In the genomic region with DNA sequence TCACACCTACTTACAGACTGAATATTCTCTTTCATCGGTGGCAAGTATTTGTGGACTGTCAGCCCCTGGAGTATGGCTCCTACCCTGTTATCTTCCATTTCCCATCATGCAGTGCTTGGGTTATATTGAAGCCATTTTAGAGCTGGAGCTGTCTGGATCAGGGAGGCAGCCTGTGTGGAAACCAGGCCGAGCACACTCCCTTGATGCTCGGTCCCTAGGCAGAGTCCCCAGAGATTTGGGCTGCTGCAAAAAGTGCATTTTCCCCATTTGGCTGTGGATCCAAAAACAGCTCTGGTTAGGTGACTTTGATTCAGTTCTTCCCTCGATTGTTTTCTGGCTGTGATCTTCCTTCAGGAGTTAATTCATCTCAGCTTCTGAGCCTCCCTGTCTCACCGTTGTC, we compare ENCODE assay signal across 8 mouse cellular contexts. TPM values are rescaled to one million over a fixed set of nuclear protein-coding genes. Genes with fewer than 3 reads are reported as not detected.
DNase-seq lines count a peak whose midpoint lies in the region; ATAC-seq and TF ChIP-seq lines count a peak whose summit lies in the region.

No protein-coding gene starts in this region.

- H3K27me3 ChIP-seq in kidney, embryonic 14.5 days (ENCODE audit: control insufficient read depth, insufficient read depth, low read length): no peaks in the 10 kb centered on the region
- no peaks in the 10 kb centered on the region for H3K27me3 ChIP-seq in kidney, adult 2 months (replicated peaks; ENCODE audit: control insufficient read depth, insufficient read depth, low read length)
- H3K27me3 ChIP-seq in forebrain, embryonic 14.5 days (replicated peaks; ENCODE audit: control insufficient read depth, insufficient read depth, low read length): no peaks in the 10 kb centered on the region
- no peaks in the 10 kb centered on the region for H3K27me3 ChIP-seq in midbrain, embryonic 10.5 days (ENCODE audit: low read depth, poor library complexity, severe bottlenecking)

- no peak overlapping the region for H3K27ac ChIP-seq in kidney, embryonic 14.5 days (ENCODE audit: low read depth, low read length)
- no peak overlapping the region for H3K27ac ChIP-seq in kidney, adult 2 months (ENCODE audit: insufficient read depth, low read depth, low read length)
- H3K27ac ChIP-seq in brown adipose tissue, adult 24 weeks (replicated peaks; ENCODE audit: low read depth, low read length): 0 out of 2 replicates have a peak overlapping the region, but pooled peaks have one; percentile 18
- H3K27ac ChIP-seq in forebrain, embryonic 14.5 days (ENCODE audit: low read depth, low read length): no peak overlapping the region
- H3K27ac ChIP-seq in midbrain, embryonic 10.5 days (replicated peaks): no peak overlapping the region

- 76% methylated on average over 5 of the region's 5 CpGs for WGBS in kidney, embryonic 14.5 days
- WGBS in kidney, adult 2 months: 47% methylated on average over 5 of the region's 5 CpGs
- WGBS in forebrain, embryonic 14.5 days: 83% methylated on average over 5 of the region's 5 CpGs
- WGBS in midbrain, embryonic 10.5 days: 87% methylated on average over 5 of the region's 5 CpGs

- peak overlapping the region; percentile 16; the same call in 1 of the 2 replicates for H3K4me2 ChIP-seq in kidney, embryonic 14.5 days (replicated peaks; ENCODE audit: low read depth, low read length)
- peak overlapping the region; percentile 91 for H3K4me2 ChIP-seq in forebrain, embryonic 14.5 days (ENCODE audit: low read length)

- no peak overlapping the region for H3K9ac ChIP-seq in kidney, embryonic 14.5 days (ENCODE audit: low read depth, low read length)
- peak overlapping the region; percentile 33 for H3K9ac ChIP-seq in forebrain, embryonic 14.5 days (ENCODE audit: low read length)

- peaks cover 12% of the 10 kb centered on the region for H3K4me1 ChIP-seq in kidney, embryonic 14.5 days (ENCODE audit: control insufficient read depth, insufficient read depth, low read length)
- peaks cover 11% of the 10 kb centered on the region for H3K4me1 ChIP-seq in kidney, adult 2 months (ENCODE audit: control insufficient read depth, insufficient read depth, low read length)
- peaks cover 23% of the 10 kb centered on the region for H3K4me1 ChIP-seq in brown adipose tissue, adult 24 weeks (ENCODE audit: control insufficient read depth, insufficient read depth, insufficient read length, low read length)
- H3K4me1 ChIP-seq in forebrain, embryonic 14.5 days (ENCODE audit: control insufficient read depth, insufficient read depth, low read length): peaks cover 16% of the 10 kb centered on the region
- peaks cover 24% of the 10 kb centered on the region for H3K4me1 ChIP-seq in midbrain, embryonic 10.5 days

- peaks cover 10% of the 10 kb centered on the region; the same call in 1 of the 2 replicates for H3K36me3 ChIP-seq in kidney, embryonic 14.5 days (ENCODE audit: control insufficient read depth, insufficient read depth, low read length)
- H3K36me3 ChIP-seq in kidney, adult 2 months (ENCODE audit: control insufficient read depth, insufficient read depth, low read length): no peaks in the 10 kb centered on the region
- peaks cover 13% of the 10 kb centered on the region; the same call in 1 of the 2 replicates for H3K36me3 ChIP-seq in forebrain, embryonic 14.5 days (ENCODE audit: control insufficient read depth, insufficient read depth, low read length)
- H3K36me3 ChIP-seq in midbrain, embryonic 10.5 days: peaks cover 32% of the 10 kb centered on the region

- TF ChIP-seq POLR2A in kidney, adult 2 months (IDR thresholded peaks at IDR 0.05; ENCODE audit: low read depth, low read length): no peak

- H3K4me3 ChIP-seq in kidney, embryonic 14.5 days (ENCODE audit: low read length): no peak overlapping the region
- H3K4me3 ChIP-seq in kidney, adult 2 months (ENCODE audit: insufficient read depth, low read depth, low read length): no peak overlapping the region
- peak overlapping the region; percentile 15 for H3K4me3 ChIP-seq in brown adipose tissue, adult 24 weeks (ENCODE audit: insufficient read depth, low read depth, low read length)
- H3K4me3 ChIP-seq in forebrain, embryonic 14.5 days (ENCODE audit: low read depth, low read length): no peak overlapping the region
- H3K4me3 ChIP-seq in midbrain, embryonic 10.5 days: peak overlapping the region; percentile 99; the same call in 1 of the 2 replicates

- no peaks in the 10 kb centered on the region for H3K9me3 ChIP-seq in kidney, embryonic 14.5 days (ENCODE audit: control insufficient read depth, low read length)
- no peaks in the 10 kb centered on the region for H3K9me3 ChIP-seq in forebrain, embryonic 14.5 days (replicated peaks; ENCODE audit: control insufficient read depth, low read length)
- H3K9me3 ChIP-seq in midbrain, embryonic 10.5 days (replicated peaks): no peaks in the 10 kb centered on the region

- DNase-seq in kidney, adult 2 months: no peak
- DNase-seq in forebrain, embryonic 14.5 days (ENCODE audit: low spot score): no peak
- DNase-seq in midbrain, embryonic 10.5 days (ENCODE audit: low spot score): no peak
- no peak for DNase-seq in right cerebral cortex, postnatal 4 days
- no peak for DNase-seq in spleen, adult 18-20 months

- no peak for ATAC-seq in kidney, embryonic 14.5 days (ENCODE audit: low FRiP score, low TSS enrichment)
- ATAC-seq in forebrain, embryonic 14.5 days: no peak
- ATAC-seq in CD4-positive, CD25-positive, alpha-beta regulatory T cell, adult 4 months: no peak

- TF ChIP-seq CTCF in kidney, adult 2 months (conservative IDR thresholded peaks at IDR 0.05; ENCODE audit: insufficient read depth, insufficient read length, low read depth, low read length): no peak

RNA-seq across cellular contexts. Expression of a gene that starts 2.1 kb away (rescaled TPM):
- 217 and 305 TPM in 2 replicates for polyA plus RNA-seq in kidney, embryonic 14.5 days (2014; fragmentation: Nextera tagmentation; extraction: Ambion mirVana)
- polyA plus RNA-seq in kidney, adult 2 months (2012; rRNA removed): 46.7 and 63.9 TPM in 2 replicates
- 226 and 247 TPM in 2 replicates for polyA plus RNA-seq in brown adipose tissue, adult 24 weeks (2012; ENCODE audit: insufficient read depth, insufficient read length, missing spikeins)
- 305 and 380 TPM in 2 replicates for polyA plus RNA-seq in forebrain, embryonic 14.5 days (2014; fragmentation: Nextera tagmentation; extraction: Ambion mirVana)
- polyA plus RNA-seq in midbrain, embryonic 10.5 days (2016; fragmentation: Nextera tagmentation; extraction: Ambion mirVana): 322 and 331 TPM in 2 replicates
- 10 to 100 TPM; 66.3 to 88.1 TPM for polyA plus RNA-seq in CD4-positive, CD25-positive, alpha-beta regulatory T cell, adult 4 months (2017; shearing (Covaris generic))

RNA-seq across cellular contexts. Expression of a gene that starts 28.4 kb away (rescaled TPM):
- 2.7 and 3.4 TPM in 2 replicates for polyA plus RNA-seq in kidney, embryonic 14.5 days (2014; fragmentation: Nextera tagmentation; extraction: Ambion mirVana)
- polyA plus RNA-seq in kidney, adult 2 months (2012; rRNA removed): 3.2 and 3.7 TPM in 2 replicates
- not detected in 2 replicates for polyA plus RNA-seq in brown adipose tissue, adult 24 weeks (2012; ENCODE audit: insufficient read depth, insufficient read length, missing spikeins)
- 2.1 and 2.6 TPM in 2 replicates for polyA plus RNA-seq in forebrain, embryonic 14.5 days (2014; fragmentation: Nextera tagmentation; extraction: Ambion mirVana)
- polyA plus RNA-seq in midbrain, embryonic 10.5 days (2016; fragmentation: Nextera tagmentation; extraction: Ambion mirVana): 0.87 and 1.4 TPM in 2 replicates
- 1 to 10 TPM in 1 of 2 experiments, not detected in 1; 4.4 TPM for polyA plus RNA-seq in CD4-positive, CD25-positive, alpha-beta regulatory T cell, adult 4 months (2017; shearing (Covaris generic))

Comparison
In these comparisons a context has a peak if more than half of its experiments do, and no peak if none do; other contexts are left out.
1. H3K4me3 ChIP-seq: peak in brown adipose tissue, adult 24 weeks (single experiment) and midbrain, embryonic 10.5 days (single experiment); none in kidney, embryonic 14.5 days (single experiment), kidney, adult 2 months (single experiment) and forebrain, embryonic 14.5 days (single experiment).